Mouse (Mus musculus) myocyte (in vitro differentiated cells): Measurements from ENCODE around the gene Gm19684. TPM values are rescaled to one million over a fixed set of nuclear protein-coding genes. Genes with fewer than 3 reads are reported as not detected.
"Not testable (repeated sequence)": the region's sequence is repeated elsewhere in the genome, so short reads cannot be mapped to it uniquely, and the experiment has no call there.

Experiments
- H3K27me3 ChIP-seq: one replicate; pipeline ENCODE4 v1.6.1; 2011; ENCODE audit not compliant: control insufficient read depth, insufficient read depth, insufficient read length
- H3K36me3 ChIP-seq: one replicate; pipeline ENCODE4 v1.6.1; 2011; ENCODE audit not compliant: control insufficient read depth, insufficient read depth
- H3K4me2 ChIP-seq: one replicate; pipeline ENCODE4 v1.6.1; 2011; ENCODE audit warnings: low read depth, control low read depth
- H3K4me3 ChIP-seq: one replicate; pipeline ENCODE4 v1.5.1; 2011; ENCODE audit warnings: mild to moderate bottlenecking, control low read depth, moderate library complexity
- H3K79me2 ChIP-seq: one replicate; pipeline ENCODE4 v1.6.1; 2011; ENCODE audit not compliant: control insufficient read depth, insufficient read depth
- H3ac ChIP-seq: one replicate; pipeline ENCODE4 v1.6.1; 2011; ENCODE audit not compliant: control insufficient read depth, insufficient read length
- CEBPB ChIP-seq: IDR thresholded peaks from 2 replicates; pipeline ENCODE4 v1.6.1; 2011; ENCODE audit warnings: mild to moderate bottlenecking, moderate library complexity; ENCODE audit not compliant: poor library complexity, insufficient read depth, severe bottlenecking
- E2F4 ChIP-seq: IDR thresholded peaks from one replicate; pipeline ENCODE4 v1.6.1; 2011; ENCODE audit warnings: mild to moderate bottlenecking, control low read depth, moderate library complexity; ENCODE audit not compliant: insufficient read depth
- MAX ChIP-seq: IDR thresholded peaks from one replicate; pipeline ENCODE4 v1.6.1; 2011; ENCODE audit warnings: low read depth, mild to moderate bottlenecking, control low read depth
- MYOD1 ChIP-seq, 3 experiments: IDR thresholded peaks; one replicate each; pipeline ENCODE4 v1.6.1; 2011; ENCODE audit warnings: control low read depth in 2 of 3, low read depth in 2 of 3, mild to moderate bottlenecking in 2 of 3, moderate library complexity in 1 of 3; ENCODE audit not compliant: insufficient read length in 2 of 3, control insufficient read depth in 1 of 3
- MYOG ChIP-seq, 3 experiments: IDR thresholded peaks; one replicate each; pipeline ENCODE4 v1.6.1; 2011; ENCODE audit warnings: control low read depth in 2 of 3, low read depth in 2 of 3, mild to moderate bottlenecking in 2 of 3; ENCODE audit not compliant: insufficient read length in 2 of 3, control insufficient read depth in 1 of 3, insufficient read depth in 1 of 3
- POLR2A ChIP-seq: IDR thresholded peaks from one replicate; pipeline ENCODE4 v1.6.1; 2011; ENCODE audit warnings: low read depth, mild to moderate bottlenecking, control low read depth, moderate library complexity; ENCODE audit not compliant: insufficient read length
- POLR2AphosphoS2 ChIP-seq: IDR thresholded peaks from one replicate; pipeline ENCODE4 v1.6.1; 2011; ENCODE audit warnings: low read depth, control low read depth; ENCODE audit not compliant: insufficient read length
- REST ChIP-seq: IDR thresholded peaks from one replicate; pipeline ENCODE4 v1.6.1; 2011; ENCODE audit warnings: mild to moderate bottlenecking, control low read depth, moderate library complexity; ENCODE audit not compliant: insufficient read depth, insufficient read length
- SRF ChIP-seq: IDR thresholded peaks from one replicate; pipeline ENCODE4 v1.6.1; 2011; ENCODE audit warnings: low read depth; ENCODE audit not compliant: control insufficient read depth, insufficient read length
- TCF12 ChIP-seq: IDR thresholded peaks from one replicate; pipeline ENCODE4 v1.6.1; 2011; ENCODE audit warnings: mild to moderate bottlenecking, control low read depth; ENCODE audit not compliant: poor library complexity, insufficient read depth, severe bottlenecking
- TCF3 ChIP-seq: IDR thresholded peaks from one replicate; pipeline ENCODE4 v1.6.1; 2011; ENCODE audit warnings: low read depth, control low read depth; ENCODE audit not compliant: insufficient read length
- USF1 ChIP-seq: IDR thresholded peaks from one replicate; pipeline ENCODE4 v1.6.1; 2011; ENCODE audit warnings: low read depth, mild to moderate bottlenecking, control low read depth, moderate library complexity
- polyA plus RNA-seq: library from polyadenylated mRNA; unstranded; fragments of >200 nt; fragmentation: generic; extraction: Trizol; gene quantifications from one replicate; pipeline ENCODE4 v1.2.1, GENCODE M21; 2012; ENCODE audit warnings: missing spikeins

Gene Gm19684
- not detected for polyA plus RNA-seq

DNA sequence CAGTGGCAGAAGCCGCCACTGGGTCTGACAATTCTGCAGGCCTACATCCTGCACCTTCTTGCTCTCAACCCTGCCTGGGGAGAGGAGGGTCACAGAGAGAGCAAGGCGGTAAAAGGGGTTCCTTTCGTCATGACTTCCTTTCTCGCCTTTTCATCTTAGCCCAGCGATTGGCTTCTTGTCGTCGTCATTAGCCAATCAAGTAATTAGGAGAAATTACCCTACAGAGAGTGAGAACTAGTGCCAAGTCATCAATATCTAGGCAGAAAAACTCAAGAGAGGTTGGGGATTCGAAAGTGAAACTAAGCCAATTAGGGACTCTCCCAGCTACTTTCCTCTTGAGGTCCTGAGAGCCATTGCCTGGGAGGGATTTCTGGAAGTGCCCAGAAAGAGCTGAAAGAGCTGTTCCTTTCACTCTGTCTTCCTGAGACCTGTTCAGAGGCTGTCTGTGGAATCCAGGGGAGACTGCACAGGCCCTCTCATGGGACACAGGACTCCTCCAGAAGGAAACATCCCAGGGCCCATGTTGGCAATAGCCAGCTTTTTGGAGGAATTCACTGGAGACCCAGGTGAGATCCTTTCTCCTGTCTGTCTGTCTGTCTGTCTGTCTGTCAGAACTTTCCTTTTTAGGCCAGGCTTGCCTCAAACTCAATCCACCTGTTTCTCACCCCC lies at the start of gene Gm19684:
TSS of gene Gm19684 (plus strand) at position 327 of the 669 bp plus-strand sequence.
- peak within 1 kb of the TSS; percentile 13 for H3K4me3 ChIP-seq
- H3K27me3 ChIP-seq, result not testable (repeated sequence)

DNA sequence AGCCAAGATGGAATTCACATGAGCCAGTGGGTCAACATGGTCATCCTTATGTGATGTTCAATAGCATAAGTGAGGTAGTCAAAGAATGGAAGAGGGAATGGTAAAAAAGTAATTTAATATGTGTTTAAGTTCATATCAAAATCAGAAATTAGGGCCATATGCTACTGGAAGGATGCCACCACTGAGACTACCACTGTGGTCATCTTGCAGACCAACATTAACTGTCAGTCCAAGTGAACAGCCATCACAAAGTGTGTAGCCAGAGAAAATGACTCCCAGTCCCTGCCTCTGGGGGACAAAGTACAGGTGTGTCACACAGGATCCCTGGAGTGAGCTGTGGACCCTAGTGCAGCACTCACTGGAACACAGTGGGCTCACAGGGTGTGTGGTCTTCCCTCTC lies 39.6 kb upstream of the Gm19684 start:
- not testable (repeated sequence) for H3K79me2 ChIP-seq, H3K4me2 ChIP-seq, H3K4me3 ChIP-seq, H3ac ChIP-seq, H3K36me3 ChIP-seq
- H3K27me3 ChIP-seq, result peaks cover 27% of the 10 kb centered on the region

More for the DNA sequence above, at the start of gene Gm19684:
- peak within 1 kb of the TSS; percentile 68 for H3K4me2 ChIP-seq
- not testable (repeated sequence) for H3K36me3 ChIP-seq, H3ac ChIP-seq, H3K79me2 ChIP-seq

DNA sequence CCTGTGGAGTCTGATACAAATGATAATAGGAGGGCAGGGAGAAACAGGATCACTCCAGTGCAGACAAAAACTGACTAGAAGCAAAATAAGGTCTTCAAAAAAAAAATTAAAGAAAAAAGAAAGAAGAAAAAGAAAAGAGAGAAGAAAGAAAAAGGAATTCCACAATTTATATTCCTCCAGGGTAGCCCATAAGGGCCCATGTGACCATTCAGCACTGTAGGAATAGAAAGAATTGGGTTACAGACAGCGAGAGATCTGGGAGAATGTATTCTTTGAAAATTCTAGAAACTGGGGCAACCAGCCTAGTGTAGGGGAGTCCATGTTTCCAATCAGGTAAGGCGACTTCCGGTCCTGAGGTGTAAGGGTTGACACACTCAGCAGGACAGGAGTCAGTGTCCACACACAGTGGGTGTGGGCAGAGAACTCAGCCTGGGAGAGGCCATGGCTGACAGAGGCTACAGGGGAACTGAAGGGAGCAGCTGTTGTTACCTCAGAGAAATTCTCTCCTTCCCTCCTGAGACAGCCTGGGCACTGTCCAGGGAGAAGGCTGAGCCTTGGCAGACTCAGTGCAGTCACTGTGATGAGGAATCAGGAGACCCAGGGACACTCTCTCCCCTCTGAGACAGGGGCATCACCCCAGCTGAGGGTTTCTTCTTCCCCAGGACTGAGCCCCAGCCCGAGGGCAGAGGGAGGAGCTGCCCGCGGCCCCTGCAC lies 38.8 kb upstream of the Gm19684 start:
- Histone ChIP-seq H3K27me3 (peaks cover 27% of the 10 kb centered on the region), H3K4me3 (peak overlapping the region; percentile 17), H3K4me2 (peak overlapping the region; percentile 84)
- not testable (repeated sequence) for H3K79me2 ChIP-seq, H3ac ChIP-seq, H3K36me3 ChIP-seq
- TF ChIP-seq MYOD1 (IDR thresholded peaks at IDR 0.05; ENCODE audit: control insufficient read depth in 1 of 3, insufficient read length in 2 of 3, low read depth in 2 of 3), result peak in 1 of 3 experiments; percentile 35

DNA sequence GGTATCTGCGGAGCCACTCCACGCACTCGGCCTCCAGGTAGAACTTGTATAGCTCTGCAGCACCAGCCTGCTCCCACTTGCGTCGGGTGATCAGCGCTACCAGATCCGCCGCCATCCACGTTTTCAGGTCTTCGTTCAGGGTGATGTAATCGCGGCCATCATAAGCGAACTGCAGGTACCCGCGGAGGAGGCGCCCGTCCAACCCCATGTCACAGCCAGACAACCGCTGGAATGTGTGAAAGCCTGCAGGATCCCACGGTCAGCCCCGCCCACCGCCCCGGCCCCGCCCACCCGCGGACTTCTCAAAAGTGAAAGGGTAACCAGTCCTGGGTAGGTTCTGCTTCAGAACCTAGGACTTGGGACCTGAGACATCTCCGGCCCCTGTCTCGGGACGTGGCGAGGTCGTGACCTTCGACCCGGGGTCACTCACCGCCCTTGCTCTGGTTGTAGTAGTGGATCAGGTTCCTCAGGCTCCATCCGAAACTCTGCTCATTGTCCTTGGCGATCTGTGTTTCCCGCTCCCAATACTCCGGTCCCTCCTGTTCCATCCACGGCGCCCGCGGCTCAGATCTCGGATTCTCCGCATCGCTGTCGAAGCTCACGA lies 38.1 kb upstream of the Gm19684 start:
- Histone ChIP-seq H3K4me3 (peak overlapping the region; percentile 17), H3K27me3 (peaks cover 24% of the 10 kb centered on the region), H3K79me2 (no peaks in the 10 kb centered on the region), H3K36me3 (no peaks in the 10 kb centered on the region), H3K4me2 (peak overlapping the region; percentile 84), H3ac (no peak overlapping the region)
- no peak for TF ChIP-seq POLR2A
- TF ChIP-seq MAX, result no peak
- no peak for TF ChIP-seq TCF3
- no peak for TF ChIP-seq TCF12
- no peak for TF ChIP-seq CEBPB
- no peak for TF ChIP-seq E2F4
- no peak for TF ChIP-seq MYOG (IDR thresholded peaks at IDR 0.05; ENCODE audit: control insufficient read depth in 1 of 3, insufficient read depth in 1 of 3, insufficient read length in 2 of 3, low read depth in 2 of 3)
- no peak for TF ChIP-seq MYOD1 (IDR thresholded peaks at IDR 0.05; ENCODE audit: control insufficient read depth in 1 of 3, insufficient read length in 2 of 3, low read depth in 2 of 3)
- TF ChIP-seq REST, result no peak
- TF ChIP-seq USF1, result no peak
- TF ChIP-seq POLR2AphosphoS2, result no peak
- TF ChIP-seq SRF, result no peak

DNA sequence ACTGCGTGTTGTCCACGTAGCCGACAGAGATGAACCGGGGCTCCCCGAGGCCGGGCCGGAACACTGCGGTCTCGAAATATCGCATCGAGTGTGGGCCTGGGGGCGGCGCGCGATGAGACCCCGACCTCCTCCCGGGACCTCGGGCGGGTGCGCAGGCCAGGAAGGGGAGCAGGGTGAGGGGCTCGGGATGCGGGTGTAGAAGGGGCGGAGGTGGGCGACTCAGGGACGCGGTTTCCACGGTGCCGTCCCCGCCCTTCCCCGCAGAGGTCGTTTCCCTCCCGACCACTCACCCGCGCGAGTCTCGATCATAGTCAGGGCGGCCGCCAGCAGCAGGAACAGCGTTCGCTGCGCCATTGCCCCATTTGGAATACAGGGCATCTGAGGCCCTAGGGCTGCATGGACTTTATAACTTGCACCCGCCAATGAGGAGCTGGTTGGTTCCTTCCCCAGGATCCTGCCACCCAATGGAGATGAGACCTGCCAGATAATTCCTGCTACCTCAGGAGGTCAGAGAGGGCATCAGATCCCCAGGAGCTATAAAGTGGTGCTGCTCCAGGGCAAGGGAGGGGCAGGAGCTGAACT lies 37.5 kb upstream of the Gm19684 start:
- H3K27me3 ChIP-seq, result peaks cover 24% of the 10 kb centered on the region
- H3K36me3 ChIP-seq, result no peaks in the 10 kb centered on the region
- H3K4me2 ChIP-seq, result peak overlapping the region; percentile 84
- TF ChIP-seq E2F4, result no peak
- TF ChIP-seq POLR2A, result no peak
- TF ChIP-seq REST, result no peak
- no peak for TF ChIP-seq TCF3
- no peak for TF ChIP-seq CEBPB
- no peak for TF ChIP-seq SRF
- no peak for TF ChIP-seq MYOD1 (IDR thresholded peaks at IDR 0.05; ENCODE audit: control insufficient read depth in 1 of 3, insufficient read length in 2 of 3, low read depth in 2 of 3)
- no peak for TF ChIP-seq MAX
- no peak for TF ChIP-seq USF1
- TF ChIP-seq MYOG (IDR thresholded peaks at IDR 0.05; ENCODE audit: control insufficient read depth in 1 of 3, insufficient read depth in 1 of 3, insufficient read length in 2 of 3, low read depth in 2 of 3), result no peak
- H3K4me3 ChIP-seq, result peak overlapping the region; percentile 17
- no peak overlapping the region for H3ac ChIP-seq
- no peaks in the 10 kb centered on the region for H3K79me2 ChIP-seq

DNA sequence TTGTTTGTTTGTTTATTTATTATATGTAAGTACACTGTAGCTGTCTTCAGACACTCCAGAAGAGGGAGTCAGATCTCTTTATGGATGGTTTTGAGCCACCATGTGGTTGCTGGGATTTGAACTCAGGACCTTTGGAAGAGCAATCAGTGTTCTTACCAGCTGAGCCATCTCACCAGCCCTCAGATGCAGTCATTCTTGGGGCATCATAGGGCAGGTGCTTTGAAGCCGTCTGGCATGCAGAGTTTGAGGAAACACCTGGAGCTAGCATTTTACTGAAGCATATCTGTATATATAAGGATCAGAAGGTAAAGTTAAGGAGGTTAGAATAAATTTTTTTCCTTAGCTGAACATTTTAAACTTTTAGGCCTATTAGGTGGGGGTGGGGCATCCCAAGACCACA lies 35.5 kb upstream of the Gm19684 start:
- not testable (repeated sequence) for H3K79me2 ChIP-seq, H3K4me2 ChIP-seq, H3K36me3 ChIP-seq, H3ac ChIP-seq, H3K4me3 ChIP-seq
- peaks cover 24% of the 10 kb centered on the region for H3K27me3 ChIP-seq

DNA sequence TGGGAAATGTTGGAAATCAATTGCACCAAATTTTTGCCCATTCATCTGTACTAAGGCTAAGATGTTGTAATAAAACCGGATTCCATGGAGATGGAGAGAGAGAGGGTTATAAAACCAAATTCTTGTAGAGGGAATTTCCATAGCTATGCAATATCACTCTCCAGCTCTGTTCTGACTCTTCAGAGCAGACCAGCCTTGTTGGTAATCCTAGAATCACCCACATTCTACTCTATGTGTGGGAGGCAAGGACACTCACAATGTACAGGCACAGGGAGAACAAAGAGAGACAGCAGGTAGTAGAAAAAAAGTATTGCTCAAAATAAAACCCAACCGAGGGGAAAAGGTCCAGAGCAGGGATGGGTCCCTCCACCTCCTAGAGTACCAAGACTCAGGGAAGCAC lies 29.5 kb upstream of the Gm19684 start:
- not testable (repeated sequence) for H3K36me3 ChIP-seq, H3ac ChIP-seq, H3K79me2 ChIP-seq, H3K4me2 ChIP-seq, H3K27me3 ChIP-seq, H3K4me3 ChIP-seq

DNA sequence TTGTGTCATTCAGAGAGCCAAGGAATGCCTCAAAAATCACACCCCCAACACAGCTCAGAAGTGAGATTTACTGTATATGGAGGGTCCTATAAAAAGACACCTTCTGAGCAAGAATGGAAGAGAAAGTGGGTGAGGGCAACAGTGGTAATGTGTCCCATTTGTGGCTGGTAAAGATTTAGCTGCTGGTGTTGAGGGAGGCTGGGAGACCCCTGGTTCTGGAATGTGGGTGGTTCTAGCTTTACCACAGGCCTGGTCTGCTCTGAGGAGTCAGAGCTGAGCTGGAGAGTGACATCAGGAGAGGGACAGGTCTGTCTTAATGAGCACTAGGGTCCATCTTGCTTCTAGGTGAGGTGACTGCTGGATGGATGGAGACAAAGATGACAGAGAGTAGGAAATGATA lies 29.0 kb upstream of the Gm19684 start:
- not testable (repeated sequence) for H3ac ChIP-seq, H3K79me2 ChIP-seq, H3K4me3 ChIP-seq, H3K4me2 ChIP-seq, H3K36me3 ChIP-seq, H3K27me3 ChIP-seq
